Mouse (Mus musculus) midbrain, embryonic 10.5 days (tissue): ENCODE measurements at regions not wholly inside any gene's neighbourhood (a gene's known extent, or its start where the extent isn't known, plus 50 kb on each side); places are given as distances from the start of the nearest gene placed in this dataset.

Experiments
- DNase-seq: peaks from one replicate; pipeline ENCODE4 v3.0.0-alpha.2; 2017; ENCODE audit warnings: low spot score
- H3K27ac ChIP-seq: fragments of 300-500 bp; sonication (generic); replicated peaks from 2 replicates; pipeline ENCODE4 v1.5.1; 2016; ENCODE audit warnings: mild to moderate bottlenecking
- H3K27me3 ChIP-seq: fragments of 300-500 bp; sonication (generic); 2 replicates; pipeline ENCODE4 v1.6.1; 2016; ENCODE audit warnings: low read depth, mild to moderate bottlenecking; ENCODE audit not compliant: poor library complexity, severe bottlenecking
- H3K36me3 ChIP-seq: fragments of 300-500 bp; sonication (generic); 2 replicates; pipeline ENCODE4 v1.6.1; 2016; ENCODE audit warnings: mild to moderate bottlenecking, moderate library complexity
- H3K4me1 ChIP-seq: fragments of 300-500 bp; sonication (generic); 2 replicates; pipeline ENCODE4 v1.6.1; 2016
- H3K4me3 ChIP-seq: fragments of 300-500 bp; sonication (generic); 2 replicates; pipeline ENCODE4 v1.5.1; 2016; ENCODE audit warnings: mild to moderate bottlenecking, moderate library complexity
- H3K9me3 ChIP-seq: fragments of 300-500 bp; sonication (generic); replicated peaks from 2 replicates; pipeline ENCODE4 v1.6.1; 2016; ENCODE audit warnings: mild to moderate bottlenecking
- WGBS: fragments of 180-500 bp; shearing (Covaris S2); methylation state at CpG from one replicate; pipeline ENCODE4 v1.1.7; 2016; 5-methylcytosine and 5-hydroxymethylcytosine counted together

DNA sequence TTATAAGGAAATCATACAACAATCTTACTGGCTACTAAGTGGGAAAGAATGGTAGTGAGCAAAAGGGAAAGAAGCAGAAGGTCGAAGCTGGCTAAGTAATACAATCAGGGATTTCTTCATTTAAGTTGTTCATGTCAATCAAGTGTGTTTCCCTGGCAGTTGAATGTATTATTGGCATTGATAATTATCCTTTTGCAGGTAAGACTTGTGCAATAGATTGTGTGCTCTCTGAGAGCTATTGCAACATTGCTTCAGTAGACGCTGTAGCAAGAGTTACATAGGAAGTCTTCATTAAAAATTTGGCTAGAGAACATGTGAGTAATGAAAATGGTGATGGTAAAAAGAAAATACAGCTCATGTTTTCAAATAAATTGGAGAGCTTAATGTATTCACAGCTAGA, 1273.3 kb upstream of the Sel1l start:
- H3K27ac ChIP-seq, result no peak overlapping the region
- H3K9me3 ChIP-seq, result no peaks in the 10 kb centered on the region
- no peaks in the 10 kb centered on the region for H3K36me3 ChIP-seq
- no peaks in the 10 kb centered on the region for H3K27me3 ChIP-seq
- no peak for DNase-seq
- H3K4me3 ChIP-seq, result no peak overlapping the region
- WGBS, result 92% methylated on average over 2 of the region's 2 CpGs
- no peaks in the 10 kb centered on the region for H3K4me1 ChIP-seq

DNA sequence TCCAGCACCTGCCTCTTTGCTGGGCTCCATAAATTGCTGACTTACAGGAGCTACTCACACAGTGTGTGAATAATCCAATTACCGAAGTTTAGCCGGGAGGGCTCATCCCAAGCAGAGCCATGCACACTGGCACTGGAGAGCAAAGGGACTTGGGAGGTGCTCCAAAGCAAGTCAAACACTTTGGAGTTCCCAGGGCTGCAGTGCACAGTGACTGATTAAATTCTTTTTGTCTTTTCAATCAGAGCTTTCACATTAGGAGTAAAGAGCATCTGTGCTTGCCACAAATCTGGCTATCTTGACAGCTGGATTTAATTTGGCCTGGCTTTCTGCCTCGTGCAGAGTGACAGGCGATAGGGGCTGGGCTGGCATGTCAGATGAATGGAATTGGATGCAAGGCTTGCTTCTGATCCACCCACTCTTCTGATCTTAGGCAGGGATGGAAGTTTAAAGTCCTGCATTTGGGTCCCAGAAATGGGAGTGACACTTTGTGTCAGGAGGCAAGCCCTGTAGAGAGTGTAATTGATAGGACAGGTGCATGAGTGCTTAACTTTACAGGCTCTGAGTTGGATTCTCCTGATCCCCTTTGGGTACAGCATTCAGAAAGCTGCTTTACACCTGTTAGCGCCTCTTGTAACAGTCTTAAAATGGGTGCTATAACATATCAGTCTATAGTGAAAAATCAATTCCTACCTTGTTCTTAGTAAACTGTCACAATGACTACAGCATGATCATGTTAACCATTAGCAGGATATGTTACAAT, 1239.3 kb upstream of the Sel1l start:
- 0 out of 2 replicates have a peak overlapping the region, but pooled peaks have one; percentile 2 for H3K27ac ChIP-seq
- H3K4me1 ChIP-seq, result peaks cover 9% of the 10 kb centered on the region
- peak; percentile 42 for DNase-seq
- no peaks in the 10 kb centered on the region for H3K27me3 ChIP-seq
- 39% methylated on average over 5 of the region's 5 CpGs for WGBS
- H3K9me3 ChIP-seq, result no peaks in the 10 kb centered on the region
- no peak overlapping the region for H3K4me3 ChIP-seq
- H3K36me3 ChIP-seq, result no peaks in the 10 kb centered on the region

DNA sequence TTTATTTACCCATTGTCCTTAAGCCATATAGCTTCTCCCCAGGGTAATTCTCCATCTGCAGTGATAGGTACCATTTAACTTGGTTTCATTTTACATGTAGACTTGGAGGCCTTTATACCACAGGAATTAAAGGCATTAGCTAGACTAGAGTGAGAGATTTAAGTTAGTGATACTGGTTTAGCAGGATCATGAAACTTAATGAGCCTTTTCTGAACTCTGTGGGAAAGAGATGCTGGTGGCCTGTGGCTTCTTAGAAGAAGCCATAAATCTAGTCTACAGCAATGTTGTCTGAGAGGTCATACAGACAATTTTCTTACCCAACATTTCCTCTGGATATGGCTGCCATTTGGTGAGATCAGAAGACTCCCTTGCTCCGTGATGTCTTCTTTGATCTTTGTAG, 1214.9 kb upstream of the Sel1l start:
- 96% methylated on average over 1 of the region's 1 CpGs for WGBS
- Histone ChIP-seq H3K9me3 (no peaks in the 10 kb centered on the region), H3K4me1 (no peaks in the 10 kb centered on the region), H3K4me3 (no peak overlapping the region), H3K36me3 (no peaks in the 10 kb centered on the region), H3K27me3 (no peaks in the 10 kb centered on the region), H3K27ac (no peak overlapping the region)
- DNase-seq, result no peak

DNA sequence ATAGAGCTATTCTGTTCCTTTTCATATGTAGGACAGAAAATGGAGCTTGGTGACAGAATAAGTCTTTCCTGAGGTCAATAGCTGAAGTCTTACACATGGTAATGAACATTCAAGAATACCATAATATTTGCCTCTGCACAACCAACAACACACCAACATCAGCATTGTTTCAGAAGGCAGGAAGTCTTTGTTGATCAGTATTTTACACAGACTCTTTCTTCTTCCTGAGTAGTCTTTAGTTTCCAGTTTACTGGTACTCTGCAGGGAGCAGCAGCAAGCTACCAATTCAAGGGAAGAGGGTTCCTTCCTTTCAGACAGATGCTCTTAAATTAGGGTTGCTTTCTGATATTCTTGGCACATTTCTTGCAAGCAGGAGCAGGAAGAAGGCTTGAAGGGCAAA, 1170.7 kb upstream of the Sel1l start:
- Histone ChIP-seq H3K9me3 (no peaks in the 10 kb centered on the region), H3K27ac (no peak overlapping the region), H3K27me3 (no peaks in the 10 kb centered on the region), H3K36me3 (no peaks in the 10 kb centered on the region), H3K4me1 (no peaks in the 10 kb centered on the region), H3K4me3 (no peak overlapping the region)
- DNase-seq, result no peak

DNA sequence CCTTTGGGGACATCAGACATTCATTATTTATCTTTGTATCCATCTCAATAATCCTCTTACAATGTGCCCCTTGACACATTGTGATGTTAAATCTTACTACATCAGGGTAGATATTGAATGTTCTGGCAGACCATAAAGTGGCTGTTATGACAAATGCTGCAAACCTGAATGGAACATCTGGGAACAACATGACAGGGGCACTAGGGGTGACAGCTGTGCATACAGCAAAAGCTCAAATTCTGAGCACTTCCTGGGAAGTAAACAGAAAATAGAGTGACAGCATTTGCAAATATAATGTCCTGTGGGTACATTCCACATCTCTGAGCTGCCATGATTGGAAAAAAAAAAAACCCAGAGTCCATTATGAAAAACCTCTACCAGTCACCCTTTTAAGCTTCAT, 1162.6 kb upstream of the Sel1l start:
- no peak overlapping the region for H3K27ac ChIP-seq
- no peaks in the 10 kb centered on the region for H3K27me3 ChIP-seq
- no peak for DNase-seq
- H3K36me3 ChIP-seq, result no peaks in the 10 kb centered on the region
- H3K9me3 ChIP-seq, result no peaks in the 10 kb centered on the region
- no peak overlapping the region for H3K4me3 ChIP-seq
- no peaks in the 10 kb centered on the region for H3K4me1 ChIP-seq

DNA sequence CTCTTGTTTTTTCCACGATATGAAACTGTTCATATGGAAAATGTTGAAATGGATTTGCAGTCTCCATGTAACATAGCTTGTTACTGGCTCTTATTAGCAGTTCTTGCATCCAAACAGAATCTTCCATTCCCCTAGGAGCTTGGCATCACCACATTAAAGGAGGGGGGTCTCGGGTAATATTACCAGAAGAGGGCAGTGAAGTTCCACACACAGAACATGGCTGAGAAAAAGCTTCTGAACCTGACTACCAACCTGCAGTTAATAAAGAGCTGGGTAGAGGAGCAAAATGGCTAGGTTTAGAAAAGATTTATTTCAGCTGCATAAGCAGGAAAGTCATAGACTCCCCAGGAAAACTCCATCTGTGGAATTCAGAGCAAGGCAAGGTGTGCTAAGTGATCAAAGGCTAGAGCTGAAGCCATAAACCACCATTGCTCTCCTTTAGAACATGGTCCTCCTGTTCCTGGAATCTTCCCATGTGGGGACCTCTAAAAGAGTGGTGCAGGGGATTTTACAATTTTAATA, 1157.9 kb upstream of the Sel1l start:
- Histone ChIP-seq H3K27me3 (no peaks in the 10 kb centered on the region), H3K4me1 (no peaks in the 10 kb centered on the region), H3K36me3 (no peaks in the 10 kb centered on the region), H3K27ac (no peak overlapping the region), H3K9me3 (no peaks in the 10 kb centered on the region), H3K4me3 (no peak overlapping the region)
- DNase-seq, result no peak
- WGBS, result 56% methylated on average over 2 of the region's 2 CpGs

DNA sequence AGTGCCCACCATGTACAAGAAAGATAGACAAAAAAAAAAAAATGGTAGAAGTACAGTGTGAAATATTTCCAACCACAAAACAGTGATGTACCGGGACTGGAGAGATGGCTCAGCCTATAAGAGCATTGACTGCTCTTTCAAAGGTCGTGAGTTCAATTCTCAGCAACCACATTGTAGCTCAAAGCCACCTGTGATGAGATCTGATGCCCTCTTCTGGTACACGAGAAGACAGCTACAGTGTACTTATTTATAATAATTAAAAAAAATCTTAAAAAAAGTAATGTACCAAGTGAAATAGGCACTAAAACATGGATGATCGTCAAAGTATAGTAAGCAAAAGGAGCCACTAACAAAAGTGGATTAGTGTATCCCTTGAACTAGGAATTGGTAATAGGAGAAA, 1154.2 kb upstream of the Sel1l start:
- Histone ChIP-seq H3K4me1 (no peaks in the 10 kb centered on the region), H3K27ac (no peak overlapping the region), H3K27me3 (no peaks in the 10 kb centered on the region), H3K9me3 (no peaks in the 10 kb centered on the region), H3K36me3 (no peaks in the 10 kb centered on the region), H3K4me3 (no peak overlapping the region)
- DNase-seq, result no peak
- 85% methylated on average over 4 of the region's 4 CpGs for WGBS

DNA sequence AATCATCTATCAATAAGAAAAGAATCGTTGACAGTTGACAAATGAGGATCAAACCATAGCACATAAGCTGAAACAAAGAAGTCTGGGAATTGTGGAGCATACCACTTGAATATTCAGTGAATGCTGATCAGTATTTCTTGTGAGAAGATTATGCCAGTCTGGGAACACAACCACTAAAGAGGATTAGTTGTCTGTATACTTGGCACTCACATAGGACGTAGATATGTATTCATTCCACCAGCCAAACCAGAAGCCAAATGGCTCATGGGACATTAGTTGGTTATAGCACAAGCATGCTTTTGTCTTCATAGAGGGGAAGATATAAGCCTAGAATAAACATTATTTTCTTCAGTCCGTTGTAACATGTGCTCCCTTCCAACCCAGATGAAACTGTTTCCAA, 1126.7 kb upstream of the Sel1l start:
- H3K9me3 ChIP-seq, result no peaks in the 10 kb centered on the region
- no peak overlapping the region for H3K27ac ChIP-seq
- H3K27me3 ChIP-seq, result no peaks in the 10 kb centered on the region
- H3K36me3 ChIP-seq, result no peaks in the 10 kb centered on the region
- 84% methylated on average over 3 of the region's 3 CpGs for WGBS
- H3K4me1 ChIP-seq, result no peaks in the 10 kb centered on the region
- no peak overlapping the region for H3K4me3 ChIP-seq
- DNase-seq, result no peak

DNA sequence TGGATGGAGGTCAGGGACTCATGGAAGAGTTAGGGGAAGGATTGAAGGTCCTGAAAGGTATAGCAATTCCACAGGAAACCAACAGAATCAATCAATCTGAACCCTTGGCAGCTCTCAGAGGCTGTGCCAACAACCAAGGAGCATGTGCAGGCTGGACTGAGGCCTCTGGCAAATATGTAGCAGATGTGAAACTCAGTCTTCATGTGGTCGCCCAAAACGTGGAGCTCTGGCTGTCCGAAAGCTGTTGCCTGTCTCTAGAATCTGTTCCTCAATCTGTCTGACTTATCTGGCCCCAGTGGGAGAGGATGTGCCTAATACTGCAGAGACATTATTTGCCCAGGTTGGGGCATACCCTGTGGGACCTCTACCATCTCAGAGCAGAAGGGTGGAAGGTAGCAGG, 1095.4 kb upstream of the Sel1l start:
- no peak for DNase-seq

DNA sequence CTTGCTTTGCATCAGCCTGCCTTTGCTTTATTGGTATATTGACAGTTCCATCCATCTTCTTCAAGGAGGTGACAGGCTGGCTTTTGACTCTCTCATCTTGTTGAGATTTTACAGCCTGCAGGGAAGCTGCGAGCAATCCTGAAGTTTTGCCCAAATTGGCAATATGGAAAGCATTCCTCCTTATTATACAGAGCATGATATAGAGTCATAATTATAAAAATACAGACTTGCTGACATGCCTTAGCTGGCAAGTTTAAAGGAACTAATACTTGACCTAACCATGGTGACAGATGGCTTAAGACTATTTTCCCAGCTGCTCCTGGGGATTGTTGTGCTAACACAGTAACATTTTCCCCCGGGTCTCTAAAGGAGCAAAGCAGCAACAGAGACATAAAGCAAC, 1078.6 kb upstream of the Sel1l start:
- Histone ChIP-seq H3K36me3 (no peaks in the 10 kb centered on the region), H3K4me1 (no peaks in the 10 kb centered on the region), H3K9me3 (no peaks in the 10 kb centered on the region), H3K27me3 (no peaks in the 10 kb centered on the region), H3K27ac (no peak overlapping the region), H3K4me3 (no peak overlapping the region)
- DNase-seq, result no peak
- WGBS, result 74% methylated on average over 2 of the region's 2 CpGs

More for the DNA sequence above, 1095.4 kb upstream of the Sel1l start:
- Histone ChIP-seq H3K27ac (no peak overlapping the region), H3K9me3 (no peaks in the 10 kb centered on the region), H3K36me3 (no peaks in the 10 kb centered on the region), H3K27me3 (no peaks in the 10 kb centered on the region), H3K4me3 (no peak overlapping the region), H3K4me1 (no peaks in the 10 kb centered on the region)
- WGBS, result 94% methylated on average over 3 of the region's 3 CpGs

DNA sequence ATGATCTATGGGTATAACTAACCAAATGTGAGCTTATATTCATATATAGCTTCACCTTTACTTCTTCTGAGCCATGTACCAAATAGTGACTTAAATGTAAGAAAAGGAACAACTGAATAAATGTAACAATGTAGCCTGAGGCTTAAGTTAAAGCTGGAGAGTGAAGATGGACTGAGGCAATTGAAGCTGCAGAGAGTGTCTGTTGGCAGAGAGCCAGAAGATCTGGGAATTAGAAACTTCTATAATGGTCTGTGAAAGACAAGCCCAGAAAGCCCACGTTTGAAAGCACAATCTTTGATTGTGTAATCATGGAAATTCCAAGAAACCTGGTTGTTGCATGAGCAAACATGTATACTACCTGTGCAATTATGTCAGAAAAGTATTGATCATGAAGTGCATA, 1078.0 kb upstream of the Sel1l start:
- Histone ChIP-seq H3K9me3 (no peaks in the 10 kb centered on the region), H3K36me3 (no peaks in the 10 kb centered on the region), H3K4me3 (no peak overlapping the region), H3K27me3 (no peaks in the 10 kb centered on the region), H3K4me1 (no peaks in the 10 kb centered on the region), H3K27ac (no peak overlapping the region)
- 48% methylated on average over 1 of the region's 1 CpGs for WGBS
- no peak for DNase-seq

DNA sequence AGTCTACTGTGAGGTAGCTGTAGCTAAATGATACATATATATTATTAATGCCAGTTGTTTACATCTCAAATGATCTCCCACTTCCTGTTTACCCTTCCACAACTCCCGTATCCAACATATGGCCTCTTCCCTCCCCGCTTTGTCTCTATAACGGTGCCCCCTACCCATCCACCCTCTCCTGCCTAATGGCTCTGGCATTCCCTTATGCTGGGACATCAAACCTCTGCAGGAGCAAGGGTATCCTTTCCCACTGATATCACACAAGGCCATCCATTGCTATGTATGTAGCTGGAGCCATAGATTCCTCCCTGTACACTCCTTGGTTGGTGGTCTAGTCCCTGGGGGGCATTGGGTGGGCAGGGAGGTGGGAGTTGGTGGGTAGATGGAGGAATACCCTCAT, 1071.0 kb upstream of the Sel1l start:
- WGBS, result 83% methylated on average over 3 of the region's 3 CpGs
- no peaks in the 10 kb centered on the region for H3K4me1 ChIP-seq
- DNase-seq, result no peak
- H3K27me3 ChIP-seq, result no peaks in the 10 kb centered on the region
- no peaks in the 10 kb centered on the region for H3K36me3 ChIP-seq
- H3K27ac ChIP-seq, result no peak overlapping the region
- no peak overlapping the region for H3K4me3 ChIP-seq
- H3K9me3 ChIP-seq, result no peaks in the 10 kb centered on the region

DNA sequence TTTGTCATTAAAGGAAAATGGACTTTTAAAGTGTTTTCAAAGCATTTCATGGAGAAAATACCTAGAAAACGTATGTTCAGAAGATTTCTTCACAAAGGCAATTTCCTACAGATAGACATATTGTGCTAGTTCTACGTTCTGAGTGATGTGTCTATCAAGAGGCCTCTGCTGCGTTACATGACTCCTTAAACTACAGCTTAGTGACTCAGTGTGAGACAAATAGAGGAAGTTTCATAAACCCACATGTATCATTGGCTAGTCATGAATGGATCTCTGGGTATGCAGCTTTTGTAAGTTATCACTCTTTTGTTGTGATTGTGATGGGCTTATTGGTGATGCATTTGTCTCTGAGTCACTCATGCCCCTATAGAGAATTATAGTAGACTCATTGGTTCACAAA, 1067.3 kb upstream of the Sel1l start:
- H3K9me3 ChIP-seq, result no peaks in the 10 kb centered on the region
- 81% methylated on average over 3 of the region's 3 CpGs for WGBS
- no peaks in the 10 kb centered on the region for H3K27me3 ChIP-seq
- no peaks in the 10 kb centered on the region for H3K4me1 ChIP-seq
- H3K27ac ChIP-seq, result no peak overlapping the region
- DNase-seq, result no peak
- no peaks in the 10 kb centered on the region for H3K36me3 ChIP-seq
- H3K4me3 ChIP-seq, result no peak overlapping the region

DNA sequence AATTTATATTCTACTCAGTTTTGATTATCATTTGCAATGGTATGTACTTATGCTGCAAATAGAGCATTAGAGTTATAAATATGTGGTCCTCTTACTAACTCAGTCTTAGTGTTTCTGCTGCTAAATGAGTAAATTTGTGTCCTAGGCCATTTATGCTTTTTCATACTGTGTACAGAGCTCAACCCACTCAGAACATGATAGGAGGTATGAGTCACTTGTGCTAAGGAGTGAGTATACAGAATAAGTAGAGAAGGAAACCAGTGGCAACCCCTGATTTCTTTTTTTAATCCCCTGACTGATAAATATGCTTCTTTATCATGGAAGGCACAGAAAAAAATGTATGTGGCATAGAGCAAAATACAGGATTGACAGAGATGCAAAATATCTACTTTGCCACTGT, 1066.8 kb upstream of the Sel1l start:
- no peaks in the 10 kb centered on the region for H3K9me3 ChIP-seq
- DNase-seq, result no peak
- no peak overlapping the region for H3K27ac ChIP-seq
- H3K4me1 ChIP-seq, result no peaks in the 10 kb centered on the region
- no peaks in the 10 kb centered on the region for H3K36me3 ChIP-seq
- H3K4me3 ChIP-seq, result no peak overlapping the region
- no peaks in the 10 kb centered on the region for H3K27me3 ChIP-seq
